Mouse (Mus musculus) kidney, embryonic 15.5 days (tissue): ENCODE measurements around the gene Nvl. TPM values are rescaled to one million over a fixed set of nuclear protein-coding genes. Genes with fewer than 3 reads are reported as not detected.

Source experiments
- ATAC-seq: fragments of 200-750 bp; cut with Nextera tagmentation; replicated peaks from 2 replicates; pipeline ENCODE4 v1.8.0; 2017; ENCODE audit warnings: moderate TSS enrichment; ENCODE audit not compliant: low FRiP score
- H3K27ac ChIP-seq: fragments of 300-500 bp; sonication (generic); 2 replicates; pipeline ENCODE4 v1.5.1; 2015; ENCODE audit warnings: mild to moderate bottlenecking, inconsistent platforms
- H3K27me3 ChIP-seq: fragments of 300-500 bp; sonication (generic); 2 replicates; pipeline ENCODE4 v1.6.1; 2015; ENCODE audit warnings: inconsistent platforms
- H3K36me3 ChIP-seq: fragments of 300-500 bp; sonication (generic); 2 replicates; pipeline ENCODE4 v1.6.1; 2015; ENCODE audit warnings: inconsistent platforms
- H3K4me1 ChIP-seq: fragments of 300-500 bp; sonication (generic); 2 replicates; pipeline ENCODE4 v1.6.1; 2015; ENCODE audit warnings: inconsistent platforms
- H3K4me2 ChIP-seq: fragments of 300-500 bp; sonication (generic); 2 replicates; pipeline ENCODE4 v1.6.1; 2015; ENCODE audit warnings: moderate library complexity, mild to moderate bottlenecking, inconsistent platforms
- H3K4me3 ChIP-seq: fragments of 300-500 bp; sonication (generic); replicated peaks from 2 replicates; pipeline ENCODE4 v1.5.1; 2015; ENCODE audit warnings: mild to moderate bottlenecking, inconsistent platforms
- H3K9ac ChIP-seq: fragments of 300-500 bp; sonication (generic); 2 replicates; pipeline ENCODE4 v1.6.1; 2015; ENCODE audit warnings: mild to moderate bottlenecking, inconsistent platforms
- H3K9me3 ChIP-seq: fragments of 300-500 bp; sonication (generic); replicated peaks from 2 replicates; pipeline ENCODE4 v1.6.1; 2016; ENCODE audit warnings: inconsistent platforms
- whole genome bisulfite sequencing: fragments of 180-500 bp; shearing (Covaris S2); methylation state at CpG from one replicate; pipeline ENCODE4 v1.1.7; 2015; ENCODE audit warnings: mixed read lengths; 5-methylcytosine and 5-hydroxymethylcytosine counted together
- polyA plus RNA-seq: library from polyadenylated mRNA; unstranded; fragments of >200 nt; fragmentation: Nextera tagmentation; extraction: Ambion mirVana; gene quantifications from 2 replicates; pipeline ENCODE4 v1.2.1, GENCODE M21; 2015

Nvl gene
- polyA plus RNA-seq, 1 experiment from 2014 or later = 38.5 TPM

GRCm38 (mm10) chr1:181063991-181064390 is 80.0 kb downstream of the Nvl start:
- WGBS = 65% methylated on average over 2 of the region's 2 CpGs
- ATAC-seq = no peak
- H3K36me3 ChIP-seq = no peaks in the 10 kb centered on the region

GRCm38 (mm10) chr1:181061784-181062485 is 82.1 kb downstream of the Nvl start:
- Histone ChIP-seq H3K4me1 (no peaks in the 10 kb centered on the region), H3K36me3 (no peaks in the 10 kb centered on the region), H3K4me2 (no peak overlapping the region), H3K9me3 (no peaks in the 10 kb centered on the region), H3K27me3 (no peaks in the 10 kb centered on the region; the same call in 1 of the 2 replicates), H3K27ac (no peak overlapping the region), H3K9ac (no peak overlapping the region), H3K4me3 (no peak overlapping the region)
- no peak for ATAC-seq
- WGBS = 59% methylated on average over 3 of the region's 3 CpGs

More at GRCm38 (mm10) chr1:181063991-181064390, 80.0 kb downstream of the Nvl start:
- Histone ChIP-seq H3K9me3 (no peaks in the 10 kb centered on the region), H3K4me3 (no peak overlapping the region), H3K27ac (no peak overlapping the region), H3K9ac (no peak overlapping the region), H3K27me3 (no peaks in the 10 kb centered on the region; the same call in 1 of the 2 replicates), H3K4me1 (no peaks in the 10 kb centered on the region), H3K4me2 (no peak overlapping the region)

DNA sequence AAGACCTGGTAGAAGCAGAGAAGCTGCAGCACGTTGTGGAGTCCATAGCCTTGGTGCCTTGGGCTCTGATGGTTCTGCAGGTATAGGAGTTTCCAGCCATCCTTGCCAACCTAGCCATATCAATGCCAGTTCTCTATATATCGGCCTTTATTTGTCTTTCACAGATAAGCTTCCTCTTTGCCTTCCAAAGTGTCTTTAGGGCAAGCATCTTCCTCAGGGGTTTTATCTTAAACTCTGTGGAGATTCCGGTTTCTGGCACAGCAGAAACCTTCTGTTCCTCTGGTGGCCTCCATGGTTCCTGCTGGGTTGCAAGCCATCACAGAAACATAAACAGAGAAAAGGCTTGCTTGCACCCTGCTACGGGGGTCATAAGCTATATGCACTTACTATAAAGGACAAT is 91.1 kb downstream of the Nvl start:
- no peaks in the 10 kb centered on the region for H3K27me3 ChIP-seq
- no peak overlapping the region for H3K9ac ChIP-seq
- H3K4me1 ChIP-seq = no peaks in the 10 kb centered on the region
- no peaks in the 10 kb centered on the region for H3K36me3 ChIP-seq
- WGBS = 83% methylated on average over 4 of the region's 4 CpGs
- H3K4me2 ChIP-seq = no peak overlapping the region
- H3K27ac ChIP-seq = no peak overlapping the region
- H3K4me3 ChIP-seq = no peak overlapping the region
- H3K9me3 ChIP-seq = no peaks in the 10 kb centered on the region
- no peak for ATAC-seq

- Histone ChIP-seq H3K27me3 (no peaks in the 10 kb centered on the region), H3K9me3 (no peaks in the 10 kb centered on the region), H3K27ac (no peak within 1 kb of the TSS), H3K36me3 (no peaks in the 10 kb centered on the region), H3K4me1 (no peaks in the 10 kb centered on the region), H3K9ac (no peak within 1 kb of the TSS), H3K4me3 (no peak within 1 kb of the TSS), H3K4me2 (no peak within 1 kb of the TSS)
- ATAC-seq = no peak
- 83% methylated on average over 6 of the region's 6 CpGs for WGBS
Observed at GRCm38 (mm10) chr1:181050937-181051336, 93.1 kb downstream of the Nvl start, which contains the start of gene 9130409I23Rik. TSS of gene 9130409I23Rik (plus strand) at chr1:181051237.

DNA sequence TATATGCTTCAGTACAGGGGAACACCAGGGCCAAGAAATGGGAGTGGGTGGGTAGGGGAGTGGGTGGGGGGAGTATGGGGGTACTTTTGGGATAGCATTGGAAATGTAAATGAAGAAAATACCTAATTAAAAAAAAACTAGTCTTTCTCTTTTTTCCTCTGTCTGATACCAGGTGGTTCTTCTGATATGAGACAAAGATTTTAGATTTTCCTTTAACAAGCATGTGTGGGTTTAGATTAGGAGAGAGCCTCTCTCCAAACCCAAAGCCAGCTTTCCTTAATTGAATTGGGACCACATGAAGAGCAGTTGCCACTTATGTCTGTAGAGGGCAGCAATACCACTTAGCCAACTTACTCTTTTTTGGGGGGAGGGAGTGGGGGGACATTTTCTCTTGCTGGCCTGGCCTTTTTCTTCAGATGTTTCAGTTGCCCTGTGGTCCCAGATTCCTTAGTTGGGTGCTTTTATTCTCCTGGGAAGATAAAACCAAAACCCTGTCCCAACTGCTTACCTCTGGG is 94.6 kb downstream of the Nvl start:
- no peaks in the 10 kb centered on the region for H3K27me3 ChIP-seq
- H3K4me2 ChIP-seq = no peak overlapping the region
- ATAC-seq = no peak
- no peak overlapping the region for H3K9ac ChIP-seq
- H3K4me3 ChIP-seq = no peak overlapping the region
- no peaks in the 10 kb centered on the region for H3K36me3 ChIP-seq
- H3K9me3 ChIP-seq = no peaks in the 10 kb centered on the region
- H3K27ac ChIP-seq = no peak overlapping the region
- no peaks in the 10 kb centered on the region for H3K4me1 ChIP-seq

DNA sequence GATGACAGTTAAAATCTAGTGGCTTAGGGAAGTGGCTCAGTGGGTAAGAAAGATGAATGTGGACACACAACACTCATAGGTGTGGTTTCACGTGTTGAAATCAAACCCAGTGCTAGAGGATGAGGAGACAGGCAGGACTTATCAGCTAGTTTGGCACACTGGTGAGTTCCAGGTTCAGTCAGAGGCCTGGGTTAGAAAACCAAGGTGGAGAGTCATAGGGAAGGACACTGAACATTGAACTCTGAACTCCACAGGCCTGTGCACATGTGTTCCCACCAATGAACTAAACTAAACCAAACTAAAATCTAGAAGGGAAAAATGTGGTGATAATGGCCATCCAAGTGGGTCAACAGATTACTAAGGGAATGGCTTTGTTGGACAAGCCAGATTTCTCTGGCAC is 96.5 kb downstream of the Nvl start:
- no peak overlapping the region for H3K27ac ChIP-seq
- no peaks in the 10 kb centered on the region for H3K9me3 ChIP-seq
- H3K9ac ChIP-seq = no peak overlapping the region
- H3K36me3 ChIP-seq = no peaks in the 10 kb centered on the region
- no peak overlapping the region for H3K4me3 ChIP-seq
- no peak for ATAC-seq
- no peak overlapping the region for H3K4me2 ChIP-seq
- no peaks in the 10 kb centered on the region for H3K4me1 ChIP-seq
- H3K27me3 ChIP-seq = no peaks in the 10 kb centered on the region
- 53% methylated on average over 1 of the region's 1 CpGs for WGBS

- no peak for ATAC-seq
- 12% methylated on average over 4 of the region's 4 CpGs for WGBS
Observed at GRCm38 (mm10) chr1:181039652-181040051, 104.4 kb downstream of the Nvl start.

DNA sequence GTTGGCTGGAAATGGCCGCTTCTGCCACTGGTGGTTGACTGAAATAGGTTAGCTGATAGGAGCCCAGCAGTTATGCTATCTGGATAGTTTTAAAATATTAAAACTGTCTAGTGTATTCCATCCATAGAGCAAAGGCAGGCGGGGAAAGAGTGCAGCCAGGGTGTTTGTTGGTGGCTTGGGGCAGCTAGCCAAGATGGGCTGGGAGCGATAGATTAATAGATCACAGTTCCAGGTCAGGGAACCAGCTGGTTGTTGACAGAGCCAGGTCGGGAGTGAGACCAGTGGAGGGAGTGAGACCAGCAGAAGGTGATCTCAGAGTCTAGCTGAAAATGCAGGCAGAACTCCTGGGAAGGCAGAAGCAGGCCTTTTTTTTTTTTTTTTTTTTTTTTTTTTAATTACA is 106.4 kb downstream of the Nvl start:
- 65% methylated on average over 4 of the region's 4 CpGs for whole genome bisulfite sequencing
- H3K4me3 ChIP-seq = no peak overlapping the region

More at GRCm38 (mm10) chr1:181039652-181040051, 104.4 kb downstream of the Nvl start:
- Histone ChIP-seq H3K27ac (no peak overlapping the region), H3K27me3 (peaks cover 10% of the 10 kb centered on the region), H3K4me3 (no peak overlapping the region), H3K4me1 (no peaks in the 10 kb centered on the region), H3K36me3 (no peaks in the 10 kb centered on the region), H3K9me3 (no peaks in the 10 kb centered on the region), H3K9ac (no peak overlapping the region), H3K4me2 (0 out of 2 replicates have a peak overlapping the region, but pooled peaks have one; percentile 19)

More for the DNA sequence above, 106.4 kb downstream of the Nvl start:
- Histone ChIP-seq H3K27ac (no peak overlapping the region), H3K27me3 (peaks cover 10% of the 10 kb centered on the region), H3K9me3 (no peaks in the 10 kb centered on the region), H3K36me3 (no peaks in the 10 kb centered on the region), H3K4me2 (no peak overlapping the region), H3K9ac (no peak overlapping the region), H3K4me1 (no peaks in the 10 kb centered on the region)
- no peak for ATAC-seq

Other genes starting within 250 kb of the Nvl start
- gene Pycr2, start 239.9 kb downstream of the Nvl start, polyA plus RNA-seq = 96.2 and 103 TPM in 2 replicates
- gene Lefty1, start 209.2 kb downstream of the Nvl start, polyA plus RNA-seq = 1.3 TPM in 2 replicates
- 10.2 and 12.5 TPM in 2 replicates for gene Tmem63a, start 201.9 kb downstream of the Nvl start, polyA plus RNA-seq
- 5.7 and 5.8 TPM in 2 replicates for gene Ephx1, start 123.3 kb downstream of the Nvl start, polyA plus RNA-seq
- gene 9130409I23Rik, start 93.0 kb downstream of the Nvl start, polyA plus RNA-seq = not detected in 2 replicates
- gene Cnih4, start 489 bp upstream of the Nvl start, polyA plus RNA-seq = 120 and 136 TPM in 2 replicates
- 36.2 and 38.7 TPM in 2 replicates for gene Wdr26, start 67.8 kb upstream of the Nvl start, polyA plus RNA-seq
- gene Cnih3, start 208.4 kb upstream of the Nvl start, polyA plus RNA-seq = 0.10 TPM in 1 of 2 replicates, not detected in the other